Mouse (Mus musculus) CD4-positive, CD25-positive, alpha-beta regulatory T cell, adult 4 months (primary cell): ENCODE results near the gene Vps54. TPM values are rescaled to one million over a fixed set of nuclear protein-coding genes. Genes with fewer than 3 reads are reported as not detected.
"Not testable (repeated sequence)": the region's sequence is repeated elsewhere in the genome, so short reads cannot be mapped to it uniquely, and the experiment has no call there.

Experiments
- ATAC-seq: one replicate; pipeline ENCODE4 v1.8.0; 2017
- polyA plus RNA-seq, 2 experiments: library from polyadenylated mRNA; unstranded; fragments of 100-300 nt; shearing (Covaris generic); gene quantifications; one replicate each; pipeline ENCODE4 v1.2.1; 2017

The Vps54 gene
- polyA plus RNA-seq, 2 experiments from 2014 or later, result 83.8 to 89.5 TPM

- peak; percentile 35 for ATAC-seq
Measured at GRCm38 (mm10) chr11:21247203-21247865, 8.3 kb downstream of the Vps54 start.

GRCm38 (mm10) chr11:21247940-21248339 lies 8.9 kb downstream of the Vps54 start:
- no peak for ATAC-seq

GRCm38 (mm10) chr11:21250366-21250765 lies 11.3 kb downstream of the Vps54 start:
- no peak for ATAC-seq

GRCm38 (mm10) chr11:21258611-21259010 lies 19.5 kb downstream of the Vps54 start:
- ATAC-seq, result not testable (repeated sequence)

- peak; percentile 78 for ATAC-seq
Measured at GRCm38 (mm10) chr11:21265423-21265822, 26.3 kb downstream of the Vps54 start.

- ATAC-seq, result no peak
Measured at GRCm38 (mm10) chr11:21276151-21276550, 37.1 kb downstream of the Vps54 start.

GRCm38 (mm10) chr11:21286391-21286790 lies 47.3 kb downstream of the Vps54 start:
- no peak for ATAC-seq

- ATAC-seq, result not testable (repeated sequence)
Measured at GRCm38 (mm10) chr11:21288153-21288552, 49.1 kb downstream of the Vps54 start.

- no peak for ATAC-seq
Measured at GRCm38 (mm10) chr11:21295486-21295885, 56.4 kb downstream of the Vps54 start.

GRCm38 (mm10) chr11:21303619-21304018 lies 64.5 kb downstream of the Vps54 start:
- ATAC-seq, result peak; percentile 84

GRCm38 (mm10) chr11:21307078-21307668 lies 68.1 kb downstream of the Vps54 start:
- ATAC-seq, result no peak

GRCm38 (mm10) chr11:21308119-21308518 lies 69.0 kb downstream of the Vps54 start:
- no peak for ATAC-seq

GRCm38 (mm10) chr11:21309516-21309915 lies 70.4 kb downstream of the Vps54 start:
- ATAC-seq, result no peak

GRCm38 (mm10) chr11:21313922-21314657 lies 75.0 kb downstream of the Vps54 start:
- peak; percentile 84 for ATAC-seq

GRCm38 (mm10) chr11:21321577-21321976 lies 82.5 kb downstream of the Vps54 start:
- ATAC-seq, result no peak

GRCm38 (mm10) chr11:21322349-21322748 lies 83.3 kb downstream of the Vps54 start:
- ATAC-seq, result peak; percentile 40

GRCm38 (mm10) chr11:21325781-21326180 lies 86.7 kb downstream of the Vps54 start:
- no peak for ATAC-seq

- no peak for ATAC-seq
Measured at GRCm38 (mm10) chr11:21326770-21327169, 87.7 kb downstream of the Vps54 start.

- ATAC-seq, result no peak
Measured at GRCm38 (mm10) chr11:21327486-21327885, 88.4 kb downstream of the Vps54 start.

GRCm38 (mm10) chr11:21328141-21328540 lies 89.1 kb downstream of the Vps54 start:
- ATAC-seq, result no peak

GRCm38 (mm10) chr11:21332639-21333295 lies 93.7 kb downstream of the Vps54 start:
- peak; percentile 93 for ATAC-seq

- no peak for ATAC-seq
Measured at GRCm38 (mm10) chr11:21337855-21338254, 98.8 kb downstream of the Vps54 start.

- no peak for ATAC-seq
Measured at GRCm38 (mm10) chr11:21339088-21339487, 100.0 kb downstream of the Vps54 start.
